Mouse (Mus musculus) midbrain, embryonic 10.5 days (tissue): ENCODE results near the gene Slc13a2. TPM values are rescaled to one million over a fixed set of nuclear protein-coding genes. Genes with fewer than 3 reads are reported as not detected.

Experiments used
- DNase-seq: peaks from one replicate; pipeline ENCODE4 v3.0.0-alpha.2; 2017; ENCODE audit warnings: low spot score
- H3K27ac ChIP-seq: fragments of 300-500 bp; sonication (generic); replicated peaks from 2 replicates; pipeline ENCODE4 v1.5.1; 2016; ENCODE audit warnings: mild to moderate bottlenecking
- H3K27me3 ChIP-seq: fragments of 300-500 bp; sonication (generic); 2 replicates; pipeline ENCODE4 v1.6.1; 2016; ENCODE audit warnings: low read depth, mild to moderate bottlenecking; ENCODE audit not compliant: poor library complexity, severe bottlenecking
- H3K36me3 ChIP-seq: fragments of 300-500 bp; sonication (generic); 2 replicates; pipeline ENCODE4 v1.6.1; 2016; ENCODE audit warnings: mild to moderate bottlenecking, moderate library complexity
- H3K4me1 ChIP-seq: fragments of 300-500 bp; sonication (generic); 2 replicates; pipeline ENCODE4 v1.6.1; 2016
- H3K4me3 ChIP-seq: fragments of 300-500 bp; sonication (generic); 2 replicates; pipeline ENCODE4 v1.5.1; 2016; ENCODE audit warnings: mild to moderate bottlenecking, moderate library complexity
- H3K9me3 ChIP-seq: fragments of 300-500 bp; sonication (generic); replicated peaks from 2 replicates; pipeline ENCODE4 v1.6.1; 2016; ENCODE audit warnings: mild to moderate bottlenecking
- WGBS: fragments of 180-500 bp; shearing (Covaris S2); methylation state at CpG from one replicate; pipeline ENCODE4 v1.1.7; 2016; 5-methylcytosine and 5-hydroxymethylcytosine counted together
- polyA plus RNA-seq: library from polyadenylated mRNA; unstranded; fragments of >200 nt; fragmentation: Nextera tagmentation; extraction: Ambion mirVana; gene quantifications from 2 replicates; pipeline ENCODE4 v1.2.1, GENCODE M21; 2016

Gene Slc13a2
- polyA plus RNA-seq, 1 experiment from 2014 or later, result not detected

DNA sequence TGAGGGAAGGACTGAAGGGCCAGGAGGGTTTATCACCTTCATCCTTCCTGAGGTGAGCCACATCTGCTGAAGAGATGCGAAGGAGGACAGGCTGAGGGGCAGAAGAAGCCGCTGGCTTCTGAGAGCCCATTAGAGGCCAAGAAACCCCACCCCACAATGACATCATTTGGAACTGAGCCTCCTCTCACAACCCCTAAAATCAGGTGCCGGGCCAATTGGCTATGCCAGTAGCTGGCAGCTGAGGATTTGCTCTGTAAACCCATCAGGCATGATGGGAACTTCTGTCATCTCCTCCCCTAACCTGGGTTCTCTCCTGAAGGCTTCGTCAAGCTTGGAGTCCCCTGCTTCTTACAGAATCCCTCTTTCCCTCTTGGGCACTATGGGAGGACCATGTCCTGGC is 41.7 kb downstream of the Slc13a2 start:
- no peak for DNase-seq
- WGBS, result 80% methylated on average over 4 of the region's 4 CpGs
- no peaks in the 10 kb centered on the region for H3K9me3 ChIP-seq
- H3K4me3 ChIP-seq, result no peak overlapping the region
- no peaks in the 10 kb centered on the region for H3K36me3 ChIP-seq
- no peak overlapping the region for H3K27ac ChIP-seq
- peaks cover 6% of the 10 kb centered on the region; the same call in 1 of the 2 replicates for H3K4me1 ChIP-seq
- H3K27me3 ChIP-seq, result no peaks in the 10 kb centered on the region

DNA sequence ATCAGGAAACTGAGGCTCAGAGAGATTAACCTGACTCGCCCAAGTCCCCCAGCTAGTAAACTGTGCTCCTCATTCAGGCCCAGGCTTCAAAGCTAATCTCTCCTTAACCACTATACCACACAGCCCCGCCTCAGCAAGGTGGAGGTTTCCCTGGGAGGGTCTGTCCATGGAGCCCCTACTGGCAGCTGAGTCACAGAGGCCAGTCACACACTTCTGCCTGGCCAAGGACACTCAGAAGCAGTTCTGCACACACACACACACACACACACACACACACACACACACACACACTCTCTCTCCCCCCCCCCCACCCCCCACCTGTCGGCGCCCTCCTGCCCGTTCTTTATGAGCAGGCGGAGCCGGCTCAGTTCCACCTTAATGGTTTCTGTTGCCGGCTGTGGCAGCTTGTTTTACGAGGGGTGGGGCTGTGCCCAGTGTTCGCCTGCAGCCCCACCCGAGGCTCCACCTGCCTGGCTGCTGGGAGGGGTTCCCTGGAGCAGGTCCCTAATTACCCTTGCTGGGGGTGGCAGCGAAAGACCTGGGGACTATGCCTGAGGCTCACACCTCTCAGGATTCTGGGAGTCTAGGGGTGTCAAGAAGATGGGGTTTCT is 44.4 kb downstream of the Slc13a2 start:
- H3K27me3 ChIP-seq, result no peaks in the 10 kb centered on the region
- H3K9me3 ChIP-seq, result no peaks in the 10 kb centered on the region
- DNase-seq, result no peak
- H3K4me3 ChIP-seq, result no peak overlapping the region
- no peak overlapping the region for H3K27ac ChIP-seq
- H3K36me3 ChIP-seq, result no peaks in the 10 kb centered on the region
- peaks cover 16% of the 10 kb centered on the region; the same call in 1 of the 2 replicates for H3K4me1 ChIP-seq
- 52% methylated on average over 12 of the region's 12 CpGs for WGBS

DNA sequence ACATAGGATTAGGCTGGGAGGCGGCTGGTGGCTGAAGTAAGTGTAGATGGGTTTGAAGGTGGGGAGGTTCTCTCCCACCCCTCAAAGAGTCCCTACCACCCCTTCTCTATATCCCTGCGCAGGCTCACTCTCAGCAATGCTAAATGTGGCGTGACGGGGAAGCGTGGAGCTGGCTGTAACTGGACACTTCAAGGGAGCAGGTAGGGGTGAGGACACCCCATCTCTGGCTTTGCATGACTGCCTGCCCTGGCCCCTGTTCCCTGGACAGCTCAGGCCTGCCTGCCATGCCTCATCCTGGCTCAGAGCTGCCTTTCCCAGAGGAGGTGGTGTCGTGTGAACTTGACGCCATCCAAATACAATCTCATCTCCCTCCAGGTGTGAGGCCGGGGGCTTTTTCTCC is 47.9 kb downstream of the Slc13a2 start:
- no peak for DNase-seq
- Histone ChIP-seq H3K27ac (no peak overlapping the region), H3K9me3 (no peaks in the 10 kb centered on the region), H3K27me3 (no peaks in the 10 kb centered on the region), H3K4me3 (no peak overlapping the region), H3K4me1 (peaks cover 22% of the 10 kb centered on the region; the same call in 1 of the 2 replicates), H3K36me3 (no peaks in the 10 kb centered on the region)
- WGBS, result 84% methylated on average over 8 of the region's 8 CpGs

DNA sequence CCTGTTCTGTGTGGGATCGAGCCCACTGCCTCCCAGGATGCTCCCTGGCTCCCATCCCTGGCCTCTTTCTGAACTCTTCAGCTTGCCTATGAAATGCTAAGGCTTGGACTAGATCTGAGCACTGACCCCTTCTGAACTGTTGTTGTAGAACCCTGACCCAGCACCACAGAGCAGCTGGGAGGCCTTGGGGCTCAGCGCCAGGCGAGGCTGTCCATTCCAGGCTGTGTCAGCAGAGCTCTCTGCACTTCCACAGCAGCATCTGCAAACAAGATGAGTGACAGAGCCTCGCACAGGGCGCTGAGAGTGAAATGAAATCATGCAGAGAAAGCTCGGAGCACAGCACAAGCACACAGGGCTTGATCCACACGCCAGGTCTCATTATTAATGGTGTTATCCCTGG is 49.4 kb downstream of the Slc13a2 start:
- WGBS, result 70% methylated on average over 7 of the region's 7 CpGs
- Histone ChIP-seq H3K4me3 (no peak overlapping the region), H3K36me3 (no peaks in the 10 kb centered on the region), H3K4me1 (peaks cover 22% of the 10 kb centered on the region; the same call in 1 of the 2 replicates), H3K27ac (no peak overlapping the region; the same call in 1 of the 2 replicates), H3K27me3 (no peaks in the 10 kb centered on the region), H3K9me3 (no peaks in the 10 kb centered on the region)
- no peak for DNase-seq

DNA sequence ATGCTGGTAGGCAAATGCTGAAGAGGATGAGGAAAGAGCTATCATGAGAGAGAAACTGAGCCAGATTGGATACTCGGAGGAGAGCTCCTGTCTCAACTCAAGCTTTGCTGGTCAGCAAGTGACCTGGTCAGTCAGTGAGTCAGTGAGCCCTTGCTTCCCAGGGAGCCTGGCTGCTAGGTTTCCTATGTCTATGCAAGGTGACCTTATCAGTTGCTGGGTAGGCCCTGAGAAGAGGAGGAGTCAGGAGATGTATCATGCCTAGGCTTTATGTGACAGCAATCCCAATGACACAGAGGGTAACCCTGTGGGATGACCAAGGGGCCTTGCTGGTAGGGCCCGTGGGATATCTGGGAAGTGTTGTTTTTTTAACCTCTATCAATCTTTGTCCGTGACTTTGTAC is 49.9 kb downstream of the Slc13a2 start:
- H3K4me3 ChIP-seq, result no peak overlapping the region
- H3K4me1 ChIP-seq, result peaks cover 22% of the 10 kb centered on the region; the same call in 1 of the 2 replicates
- WGBS, result 89% methylated on average over 3 of the region's 3 CpGs
- H3K27me3 ChIP-seq, result no peaks in the 10 kb centered on the region
- H3K27ac ChIP-seq, result no peak overlapping the region
- no peaks in the 10 kb centered on the region for H3K9me3 ChIP-seq
- no peaks in the 10 kb centered on the region for H3K36me3 ChIP-seq
- no peak for DNase-seq

DNA sequence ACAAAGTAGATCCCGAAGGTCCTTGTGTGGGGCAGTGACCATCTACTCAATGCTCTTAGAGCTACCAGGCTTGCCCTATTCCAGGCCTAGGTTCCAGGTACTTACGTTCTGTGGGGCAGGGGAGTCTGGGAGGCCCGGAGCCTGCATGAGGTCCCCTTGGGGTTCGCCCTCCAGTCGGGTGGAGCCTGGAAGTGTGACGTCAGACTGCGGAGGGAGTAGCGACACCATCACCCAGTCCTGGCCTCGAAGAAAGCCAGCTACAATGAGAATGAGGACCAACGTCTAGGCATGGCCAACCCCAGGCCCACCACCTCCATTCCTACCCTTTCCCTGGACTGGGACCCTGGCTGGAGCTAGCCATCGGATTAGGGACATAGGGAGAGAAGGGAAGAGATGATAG is 50.3 kb downstream of the Slc13a2 start:
- DNase-seq, result no peak
- no peaks in the 10 kb centered on the region for H3K9me3 ChIP-seq
- 89% methylated on average over 11 of the region's 11 CpGs for WGBS

DNA sequence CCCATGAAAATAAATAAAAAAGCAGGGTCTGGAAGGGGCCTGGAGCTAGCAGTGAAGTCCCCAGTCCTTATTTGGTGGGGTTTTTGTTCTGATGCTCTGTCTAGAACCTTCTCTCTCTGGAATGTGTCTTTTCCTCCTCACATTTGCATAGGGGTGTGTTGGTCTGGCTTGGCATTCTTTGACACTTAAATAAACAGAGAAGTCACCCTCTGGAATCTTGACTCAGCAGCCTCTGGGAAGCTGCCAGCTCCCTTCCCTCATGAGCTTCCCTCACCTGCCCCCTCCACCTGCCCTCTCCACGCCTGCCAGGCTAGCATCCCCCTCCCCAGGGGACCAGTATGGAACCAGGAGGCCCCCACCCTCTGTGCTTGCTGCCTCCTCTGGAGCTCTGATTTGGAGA is 51.6 kb downstream of the Slc13a2 start:
- no peaks in the 10 kb centered on the region for H3K36me3 ChIP-seq
- DNase-seq, result no peak
- H3K4me1 ChIP-seq, result peaks cover 22% of the 10 kb centered on the region; the same call in 1 of the 2 replicates
- no peaks in the 10 kb centered on the region for H3K27me3 ChIP-seq
- no peak overlapping the region for H3K4me3 ChIP-seq
- H3K9me3 ChIP-seq, result no peaks in the 10 kb centered on the region
- no peak overlapping the region for H3K27ac ChIP-seq
- WGBS, result 52% methylated on average over 1 of the region's 1 CpGs

More for the DNA sequence above, 50.3 kb downstream of the Slc13a2 start:
- no peaks in the 10 kb centered on the region for H3K36me3 ChIP-seq
- H3K4me1 ChIP-seq, result peaks cover 22% of the 10 kb centered on the region; the same call in 1 of the 2 replicates
- no peak overlapping the region for H3K27ac ChIP-seq
- no peak overlapping the region for H3K4me3 ChIP-seq
- H3K27me3 ChIP-seq, result no peaks in the 10 kb centered on the region

DNA sequence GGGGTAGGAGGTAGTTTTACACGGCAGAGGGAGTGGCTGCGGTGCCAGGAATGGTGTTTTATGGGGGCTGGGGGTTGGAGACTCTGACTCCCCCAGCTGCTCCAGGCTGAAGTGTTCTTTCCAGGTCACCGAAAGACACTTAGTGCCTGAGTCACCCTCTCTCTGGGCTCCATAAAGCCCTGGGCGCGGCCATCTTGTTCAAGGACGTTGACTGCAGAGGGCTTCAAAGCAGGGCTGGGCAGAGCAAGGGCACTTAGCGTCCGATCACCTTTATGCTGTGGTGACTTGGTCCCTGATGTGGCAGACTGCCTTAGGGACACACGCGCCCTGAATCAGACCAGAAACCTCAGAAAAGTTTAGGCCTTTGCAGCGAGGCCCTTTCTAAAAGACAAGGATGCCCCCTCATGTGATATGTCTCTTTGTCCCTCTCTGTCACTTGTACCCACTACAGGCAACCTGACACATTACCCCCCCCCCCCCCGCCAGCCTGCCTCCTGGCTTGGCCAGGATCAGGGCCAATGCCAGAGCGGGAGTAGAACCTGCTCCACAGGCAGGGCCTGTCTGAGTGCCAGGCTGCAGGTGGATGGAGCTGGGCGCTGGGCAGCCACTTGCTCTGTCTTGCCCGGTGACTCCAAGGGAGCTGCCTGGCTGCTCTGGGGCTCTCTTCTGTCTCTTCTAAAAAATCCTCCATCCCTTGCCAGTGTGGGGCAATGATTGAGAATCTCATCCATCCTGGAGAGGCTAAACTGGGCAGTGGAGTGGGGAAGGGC is 54.4 kb downstream of the Slc13a2 start:
- Histone ChIP-seq H3K4me3 (no peak overlapping the region), H3K27me3 (no peaks in the 10 kb centered on the region), H3K27ac (no peak overlapping the region), H3K36me3 (no peaks in the 10 kb centered on the region), H3K9me3 (no peaks in the 10 kb centered on the region), H3K4me1 (peaks cover 17% of the 10 kb centered on the region; the same call in 1 of the 2 replicates)
- DNase-seq, result no peak
- WGBS, result 92% methylated on average over 15 of the region's 15 CpGs

DNA sequence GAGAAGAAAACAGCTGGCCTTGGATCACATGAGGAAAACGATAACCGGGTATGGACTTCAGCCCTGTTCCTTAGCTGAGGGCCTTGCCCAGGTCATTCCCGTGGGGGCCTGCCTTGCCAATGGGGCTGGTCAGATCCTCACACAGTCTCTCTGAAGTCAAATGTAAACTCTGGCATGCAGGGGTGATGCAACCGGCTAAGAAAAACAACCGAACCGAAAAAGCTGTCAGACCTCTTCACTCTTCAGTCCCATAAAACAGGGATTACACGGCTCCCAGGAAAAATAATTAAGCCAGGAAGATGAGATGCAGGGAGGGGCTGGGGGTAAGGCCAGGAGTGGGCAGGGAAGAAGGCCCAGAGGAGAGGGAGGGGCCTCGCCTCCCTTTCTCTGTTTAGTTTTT is 57.9 kb downstream of the Slc13a2 start:
- H3K36me3 ChIP-seq, result no peaks in the 10 kb centered on the region
- no peak overlapping the region for H3K27ac ChIP-seq
- H3K9me3 ChIP-seq, result no peaks in the 10 kb centered on the region
- peaks cover 7% of the 10 kb centered on the region for H3K27me3 ChIP-seq
- H3K4me3 ChIP-seq, result no peak overlapping the region
- peaks cover 19% of the 10 kb centered on the region for H3K4me1 ChIP-seq
- DNase-seq, result no peak
- WGBS, result 58% methylated on average over 8 of the region's 8 CpGs

DNA sequence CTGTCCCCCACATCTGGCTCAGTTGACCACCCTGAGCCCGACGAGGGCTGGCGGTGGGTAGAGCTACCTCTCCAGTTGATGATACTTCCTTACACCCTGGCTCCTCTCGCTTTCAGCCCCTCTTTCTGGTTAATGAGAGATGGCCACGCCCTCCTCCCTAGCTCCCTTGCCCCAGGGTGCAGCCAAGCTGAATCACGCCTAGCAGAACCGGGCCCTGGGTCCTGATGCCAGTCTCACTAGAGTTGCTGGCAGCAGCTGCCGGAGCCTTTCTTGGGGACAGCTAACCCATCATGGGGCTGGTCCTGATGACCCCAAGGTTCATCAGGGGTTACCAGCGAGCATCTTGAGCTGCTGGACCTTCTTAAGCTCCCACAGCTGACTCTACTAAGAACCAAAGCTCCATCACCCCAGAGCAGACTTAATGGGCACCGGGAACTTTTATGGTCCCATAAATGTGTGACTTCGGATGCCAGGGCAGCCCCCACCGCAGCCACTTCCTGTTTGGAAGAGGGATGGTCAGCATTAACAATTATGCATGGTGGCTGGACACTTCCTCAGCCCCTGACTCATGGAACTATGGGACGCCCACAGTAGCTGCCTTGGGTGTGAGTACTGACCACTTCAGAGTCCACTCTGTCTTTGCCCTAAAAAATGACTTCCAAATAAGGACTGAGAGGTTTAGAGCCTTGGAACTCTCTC is 58.6 kb downstream of the Slc13a2 start:
- H3K4me3 ChIP-seq, result no peak overlapping the region
- H3K4me1 ChIP-seq, result peaks cover 23% of the 10 kb centered on the region
- H3K27ac ChIP-seq, result no peak overlapping the region
- H3K27me3 ChIP-seq, result peaks cover 13% of the 10 kb centered on the region
- whole genome bisulfite sequencing, result 85% methylated on average over 13 of the region's 13 CpGs
- no peaks in the 10 kb centered on the region for H3K36me3 ChIP-seq
- no peak for DNase-seq
- no peaks in the 10 kb centered on the region for H3K9me3 ChIP-seq

DNA sequence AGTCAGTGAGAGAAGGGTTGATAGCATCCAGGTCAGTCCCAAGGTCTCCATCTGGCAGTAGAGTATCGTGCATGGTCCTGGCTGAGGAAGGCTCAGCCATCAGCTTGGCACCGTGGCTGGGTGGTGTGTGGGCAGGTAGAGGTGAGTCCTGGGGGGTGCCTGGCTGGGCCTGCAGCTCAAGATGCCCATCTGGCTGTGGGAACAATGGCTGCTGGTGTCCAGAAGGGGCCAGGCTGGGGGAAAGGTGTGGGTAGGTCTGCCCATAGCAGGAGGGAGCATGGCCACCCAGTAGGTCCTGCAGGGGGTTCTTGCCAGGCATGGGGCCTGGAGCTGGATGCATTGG is 61.3 kb downstream of the Slc13a2 start:
- H3K4me1 ChIP-seq, result peaks cover 25% of the 10 kb centered on the region
- no peak for DNase-seq
- H3K27me3 ChIP-seq, result peaks cover 16% of the 10 kb centered on the region
- peak overlapping the region; percentile 47 for H3K4me3 ChIP-seq
- WGBS, result 52% methylated on average over 2 of the region's 2 CpGs
- no peaks in the 10 kb centered on the region for H3K36me3 ChIP-seq
- H3K9me3 ChIP-seq, result no peaks in the 10 kb centered on the region
- H3K27ac ChIP-seq, result no peak overlapping the region

DNA sequence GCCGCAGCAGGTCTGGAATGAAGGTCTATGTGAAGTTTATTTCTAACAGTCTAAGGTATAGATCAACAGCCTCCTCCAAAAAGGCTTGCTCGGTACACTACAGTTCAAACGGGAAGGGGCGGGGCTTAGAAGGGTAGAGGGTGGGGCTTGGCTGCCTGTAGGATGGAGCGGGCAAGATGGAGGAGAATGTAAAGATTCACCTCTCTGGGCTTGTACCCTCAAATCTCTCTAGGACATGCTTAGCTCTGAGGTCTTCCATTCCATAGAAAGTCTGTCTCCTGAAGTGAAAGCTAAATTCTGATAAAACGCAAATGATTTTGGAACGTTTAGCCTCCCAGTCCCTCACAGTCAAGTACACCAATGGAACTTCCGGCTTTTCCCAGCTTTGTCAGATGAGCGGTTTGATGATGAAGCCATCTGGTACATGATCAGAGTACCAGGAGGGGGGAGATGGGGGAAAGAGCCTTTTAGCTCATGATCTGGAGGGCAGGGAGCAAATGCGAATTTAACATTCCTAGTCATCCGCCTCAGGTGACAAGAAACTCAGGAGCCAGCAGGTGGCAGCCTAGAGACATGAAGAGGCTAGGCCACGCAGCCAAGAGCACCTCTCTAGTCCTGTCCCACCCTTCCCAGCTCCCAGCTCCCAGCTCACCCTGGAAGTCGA is 61.8 kb downstream of the Slc13a2 start:
- Histone ChIP-seq H3K36me3 (no peaks in the 10 kb centered on the region), H3K27me3 (peaks cover 16% of the 10 kb centered on the region), H3K27ac (no peak overlapping the region), H3K9me3 (no peaks in the 10 kb centered on the region), H3K4me3 (peak overlapping the region; percentile 47), H3K4me1 (peaks cover 25% of the 10 kb centered on the region)
- 13% methylated on average over 13 of the region's 13 CpGs for WGBS
- peak; percentile 73 for DNase-seq
